Mouse (Mus musculus) hematopoietic multipotent progenitor cell, adult 10-12 weeks (in vitro differentiated cells): ENCODE measurements around the gene Fam205a2. TPM values are rescaled to one million over a fixed set of nuclear protein-coding genes. Genes with fewer than 3 reads are reported as not detected.

ENCODE experiments used
- polyA plus RNA-seq: library from polyadenylated mRNA; stranded (reverse); fragments of >175 nt; gene quantifications from 2 replicates; pipeline ENCODE4 v1.2.3, GENCODE M21; 2012; ENCODE audit warnings: low replicate concordance

Fam205a2 gene
- not detected in 2 replicates for polyA plus RNA-seq

DNA sequence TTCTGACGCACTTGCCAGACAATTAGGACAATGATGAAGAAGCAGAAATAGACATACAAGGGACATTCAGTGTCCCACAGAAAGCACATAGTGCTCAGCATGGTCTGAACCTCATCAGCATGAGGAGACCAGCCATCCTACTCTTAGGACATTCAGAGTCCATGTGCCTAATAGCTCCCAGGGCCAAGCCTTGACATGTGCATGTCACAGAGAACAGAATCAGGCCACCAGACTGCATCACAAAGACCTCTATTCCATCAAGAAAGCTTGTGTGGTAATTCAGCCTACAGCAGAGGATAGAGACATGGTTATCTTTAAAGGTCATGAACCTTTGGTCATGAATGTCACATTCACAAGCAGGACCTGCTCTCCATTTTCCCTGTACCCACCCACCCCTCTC lies at the start of gene Fam205a2:
Gene Fam205a2 (minus strand): TSS at position 101 of the 400 bp plus-strand sequence.

Other genes starting within 250 kb of the Fam205a2 start
- gene Gm21953, start 233.9 kb downstream of the Fam205a2 start, polyA plus RNA-seq = 3.0 TPM in 1 of 2 replicates, not detected in the other
- gene Fam205a3, start 209.8 kb downstream of the Fam205a2 start, polyA plus RNA-seq = not detected in 2 replicates
- gene Gm21586, start 88.8 kb downstream of the Fam205a2 start, polyA plus RNA-seq = 3.0 TPM in 1 of 2 replicates, not detected in the other
- not detected in 2 replicates for gene Gm2163, start 61.4 kb downstream of the Fam205a2 start, polyA plus RNA-seq
- not detected in 2 replicates for gene Gm10591, start 84.0 kb upstream of the Fam205a2 start, polyA plus RNA-seq
- gene Gm2564, start 101.5 kb upstream of the Fam205a2 start, polyA plus RNA-seq = not detected in 2 replicates
- not detected in 2 replicates for gene Ccl27b, start 127.1 kb upstream of the Fam205a2 start, polyA plus RNA-seq
- gene Il11ra2, start 133.7 kb upstream of the Fam205a2 start, polyA plus RNA-seq = not detected in 2 replicates
- gene 4930578G10Rik, start 207.4 kb upstream of the Fam205a2 start, polyA plus RNA-seq = not detected in 2 replicates
- 0.25 TPM in 1 of 2 replicates, not detected in the other for gene Ccl19, start 228.4 kb upstream of the Fam205a2 start, polyA plus RNA-seq
- gene Ccl21a, start 245.8 kb upstream of the Fam205a2 start, polyA plus RNA-seq = 1.2 and 4.8 TPM in 2 replicates